Mouse (Mus musculus) hindbrain, embryonic 14.5 days (tissue): ENCODE data around the gene Scgb1a1. TPM values are rescaled to one million over a fixed set of nuclear protein-coding genes. Genes with fewer than 3 reads are reported as not detected.
"Not testable (repeated sequence)": the region's sequence is repeated elsewhere in the genome, so short reads cannot be mapped to it uniquely, and the experiment has no call there.

Source experiments
- ATAC-seq: fragments of 200-750 bp; cut with Nextera tagmentation; 2 replicates; pipeline ENCODE4 v1.8.0; 2017; ENCODE audit warnings: moderate number of reproducible peaks, mild to moderate bottlenecking, moderate TSS enrichment, moderate library complexity; ENCODE audit not compliant: low FRiP score
- DNase-seq: peaks from one replicate; pipeline ENCODE4 v3.0.0-alpha.2; 2015; ENCODE audit warnings: low spot score
- H3K27ac ChIP-seq: fragments of 300-500 bp; sonication (generic); 2 replicates; pipeline ENCODE4 v1.5.1; 2014; ENCODE audit warnings: mild to moderate bottlenecking, moderate library complexity
- H3K27me3 ChIP-seq: fragments of 300-500 bp; sonication (generic); 2 replicates; pipeline ENCODE4 v1.6.1; 2014; ENCODE audit warnings: mild to moderate bottlenecking, low read length, mixed read lengths; ENCODE audit not compliant: control insufficient read depth, insufficient read depth
- H3K36me3 ChIP-seq: fragments of 300-500 bp; sonication (generic); replicated peaks from 2 replicates; pipeline ENCODE4 v1.6.1; 2014; ENCODE audit not compliant: control insufficient read depth, insufficient read depth
- H3K4me1 ChIP-seq: fragments of 300-500 bp; sonication (generic); replicated peaks from 2 replicates; pipeline ENCODE4 v1.6.1; 2014; ENCODE audit warnings: antibody characterized with exemption, low read length, mixed read lengths; ENCODE audit not compliant: control insufficient read depth, insufficient read depth
- H3K4me2 ChIP-seq: fragments of 300-500 bp; sonication (generic); replicated peaks from 2 replicates; pipeline ENCODE4 v1.6.1; 2014; ENCODE audit warnings: mild to moderate bottlenecking, moderate library complexity
- H3K4me3 ChIP-seq: fragments of 300-500 bp; sonication (generic); replicated peaks from 2 replicates; pipeline ENCODE4 v1.5.1; 2014; ENCODE audit warnings: mild to moderate bottlenecking, low read length
- H3K9ac ChIP-seq: fragments of 300-500 bp; sonication (generic); 2 replicates; pipeline ENCODE4 v1.6.1; 2014
- H3K9me3 ChIP-seq: fragments of 300-500 bp; sonication (generic); 2 replicates; pipeline ENCODE4 v1.6.1; 2016; ENCODE audit warnings: low read length; ENCODE audit not compliant: control insufficient read depth
- WGBS: fragments of 180-500 bp; shearing (Covaris S2); extraction: QIAGEN DNeasy Blood & Tissue Kit; methylation state at CpG from one replicate; pipeline ENCODE4 v1.1.7; 2014; 5-methylcytosine and 5-hydroxymethylcytosine counted together
- polyA plus RNA-seq: library from polyadenylated mRNA; unstranded; fragments of >200 nt; fragmentation: Nextera tagmentation; extraction: Ambion mirVana; gene quantifications from 2 replicates; pipeline ENCODE4 v1.2.1, GENCODE M21; 2014

Scgb1a1 gene
- polyA plus RNA-seq, 1 experiment from 2014 or later, result not detected

DNA sequence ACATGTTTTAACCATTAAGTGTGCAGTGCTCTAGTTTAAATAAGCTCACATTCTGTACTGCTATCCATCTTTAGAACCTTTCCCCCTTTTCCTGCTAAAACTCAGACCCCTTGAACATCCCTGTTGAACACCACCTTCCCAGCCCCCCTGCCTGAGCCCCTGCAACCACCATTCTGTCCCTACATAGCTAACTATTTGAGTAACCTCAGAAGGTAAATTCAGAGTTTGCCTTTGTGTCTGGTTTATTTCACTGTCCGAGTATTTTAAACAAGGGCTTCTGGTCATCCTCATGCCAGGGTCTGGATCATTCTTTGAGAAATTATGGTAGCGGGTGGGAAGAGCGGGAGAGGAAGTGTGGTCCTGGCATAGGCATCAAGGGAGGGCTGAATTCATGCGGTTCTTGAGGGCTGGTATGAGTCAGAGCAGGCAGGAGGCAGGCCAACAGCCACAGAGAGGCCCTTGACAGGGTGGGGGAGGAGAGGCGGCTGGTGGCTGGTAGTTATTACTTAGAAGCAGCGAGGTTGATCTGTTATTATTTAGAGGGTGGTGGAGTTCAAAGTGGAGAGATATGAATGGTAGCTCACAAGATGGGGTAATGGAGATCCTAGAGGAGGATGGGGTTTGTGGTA, 34.8 kb downstream of the Scgb1a1 start:
- WGBS, result 75% methylated on average over 6 of the region's 6 CpGs
- ATAC-seq (no peak), DNase-seq (no peak)
- Histone ChIP-seq H3K36me3 (no peaks in the 10 kb centered on the region), H3K27ac (no peak overlapping the region), H3K4me3 (no peak overlapping the region), H3K4me2 (no peak overlapping the region), H3K27me3 (no peaks in the 10 kb centered on the region), H3K9me3 (no peaks in the 10 kb centered on the region), H3K4me1 (no peaks in the 10 kb centered on the region), H3K9ac (no peak overlapping the region)

DNA sequence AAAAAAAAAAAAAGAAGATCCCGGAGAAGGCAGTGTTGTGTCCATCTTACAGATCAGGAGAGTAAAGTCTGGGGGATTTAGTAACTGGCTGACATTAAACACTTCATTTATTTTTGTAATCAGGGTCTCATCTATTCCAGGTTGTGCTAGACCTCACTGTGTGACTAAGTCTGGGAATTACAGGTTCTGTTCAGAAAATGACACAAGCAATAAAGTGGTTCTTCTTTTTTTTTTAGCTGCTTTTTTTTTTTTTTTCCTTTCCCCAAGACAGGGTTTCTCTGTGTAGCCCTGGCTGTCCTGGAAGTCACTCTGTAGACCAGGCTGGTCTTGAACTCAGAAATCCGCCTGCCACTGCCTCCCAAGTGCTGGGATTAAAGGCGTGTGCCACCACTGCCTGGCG, 35.8 kb downstream of the Scgb1a1 start:
- not testable (repeated sequence) for ATAC-seq, DNase-seq, H3K36me3 ChIP-seq, H3K4me2 ChIP-seq, H3K9me3 ChIP-seq, H3K27me3 ChIP-seq, H3K9ac ChIP-seq, H3K27ac ChIP-seq, H3K4me3 ChIP-seq, H3K4me1 ChIP-seq
- 91% methylated on average over 4 of the region's 4 CpGs for WGBS

DNA sequence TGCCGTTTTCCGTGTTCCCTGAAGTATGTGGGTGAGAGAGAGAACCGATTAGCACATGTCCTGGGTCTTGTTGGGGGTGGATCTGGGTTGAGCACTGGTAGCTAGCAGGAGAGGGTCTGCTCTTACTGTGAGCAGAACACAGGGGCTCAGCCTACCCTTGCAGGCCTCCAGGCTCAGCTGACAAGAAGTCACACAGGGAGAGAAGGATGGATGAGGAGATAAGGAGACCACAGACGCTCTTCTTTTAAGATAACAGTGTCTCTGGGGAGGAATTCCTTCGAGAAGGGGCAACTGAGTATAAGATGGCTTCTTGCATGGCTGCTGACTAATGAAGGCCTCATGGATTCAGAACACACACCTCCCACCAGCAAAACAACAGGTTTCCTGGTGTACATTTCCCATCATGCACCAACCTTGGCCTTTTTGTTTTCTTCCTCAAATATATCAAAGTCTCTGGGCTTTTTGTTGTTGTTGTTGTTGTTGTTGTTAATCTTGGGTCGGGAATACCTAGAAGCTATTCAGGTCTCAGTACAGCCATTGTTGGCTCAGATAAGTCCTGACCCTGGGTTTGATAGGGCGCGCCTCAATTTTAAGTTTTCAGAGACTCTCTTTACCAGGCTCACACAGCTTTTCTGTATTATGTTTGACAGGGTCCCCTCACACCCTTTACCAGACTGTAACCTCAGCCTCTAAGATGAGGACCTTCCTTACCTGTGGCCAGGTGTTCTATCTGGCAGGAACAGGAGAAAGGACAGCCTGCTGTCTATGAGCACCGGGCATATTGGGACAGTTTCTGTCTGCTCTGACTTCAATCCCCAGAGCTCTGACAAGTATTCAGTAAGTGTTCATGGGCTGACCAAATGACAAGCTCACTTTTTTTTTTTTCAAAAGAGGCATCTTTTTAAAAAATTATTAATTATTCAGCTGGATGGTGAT, 37.2 kb downstream of the Scgb1a1 start:
- no peaks in the 10 kb centered on the region for H3K36me3 ChIP-seq
- DNase-seq (no peak), ATAC-seq (no peak)
- H3K27me3 ChIP-seq, result no peaks in the 10 kb centered on the region
- no peak overlapping the region for H3K9ac ChIP-seq
- 84% methylated on average over 9 of the region's 9 CpGs for WGBS
- H3K4me3 ChIP-seq, result no peak overlapping the region
- no peak overlapping the region for H3K4me2 ChIP-seq
- no peak overlapping the region for H3K27ac ChIP-seq
- no peaks in the 10 kb centered on the region for H3K4me1 ChIP-seq
- H3K9me3 ChIP-seq, result no peaks in the 10 kb centered on the region

DNA sequence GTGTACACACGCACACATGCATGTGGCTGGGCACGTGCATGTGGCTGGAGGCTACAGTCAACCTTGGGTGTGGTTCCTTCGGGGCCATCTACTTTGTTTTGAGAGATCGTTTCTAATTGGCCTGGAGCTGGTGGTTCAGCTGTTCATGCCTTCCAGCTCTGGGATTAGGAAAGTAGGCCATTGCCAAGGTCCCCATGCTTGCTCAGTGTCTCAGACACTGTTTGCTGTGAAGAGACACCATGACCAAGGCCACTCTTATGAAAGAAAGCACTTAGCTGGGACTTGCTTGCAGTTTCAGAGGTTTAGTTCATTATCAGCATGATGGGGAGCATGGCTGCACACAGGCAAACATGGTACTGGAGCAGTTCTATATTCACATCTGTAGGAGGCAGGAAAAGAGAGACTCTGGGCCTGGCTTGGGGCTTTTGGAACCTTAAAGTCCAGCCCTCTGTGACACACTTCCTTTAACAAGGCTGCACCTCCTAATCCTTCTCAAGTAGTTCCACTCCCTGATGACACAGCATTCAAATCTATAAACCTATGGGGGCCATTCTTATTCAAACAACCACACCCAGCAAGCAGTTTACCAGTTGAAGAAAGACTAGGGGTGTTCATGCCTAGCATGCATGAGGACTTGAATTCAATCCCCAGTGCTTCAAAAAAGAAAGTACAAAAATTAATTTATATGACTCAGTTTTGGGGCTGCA, 38.6 kb downstream of the Scgb1a1 start:
- DNase-seq (no peak), ATAC-seq (no peak)
- Histone ChIP-seq H3K36me3 (no peaks in the 10 kb centered on the region), H3K4me3 (no peak overlapping the region), H3K9ac (no peak overlapping the region), H3K4me1 (no peaks in the 10 kb centered on the region), H3K9me3 (no peaks in the 10 kb centered on the region), H3K27me3 (no peaks in the 10 kb centered on the region), H3K4me2 (no peak overlapping the region), H3K27ac (no peak overlapping the region)
- WGBS, result 96% methylated on average over 4 of the region's 4 CpGs

DNA sequence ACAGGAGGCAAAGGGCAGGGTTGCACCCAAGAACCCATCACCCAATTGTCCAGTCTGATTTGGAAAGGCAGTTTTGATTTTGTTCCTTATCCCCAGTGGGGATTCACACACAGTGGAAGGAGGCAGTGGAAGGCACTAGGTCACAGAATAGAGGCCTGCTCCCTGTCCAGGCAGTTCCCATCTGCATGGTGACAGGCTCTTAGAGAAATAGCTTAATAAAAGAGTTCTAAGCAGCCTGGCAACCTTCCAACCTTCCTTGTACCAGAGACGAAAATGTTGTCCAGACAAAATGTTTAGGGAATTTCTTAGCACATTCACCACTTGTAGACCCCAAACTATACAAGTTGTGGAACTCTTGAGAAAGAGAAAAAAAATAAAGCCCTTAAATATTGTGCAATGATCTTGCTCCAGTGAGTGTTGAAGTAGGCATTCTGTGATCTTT, 39.8 kb downstream of the Scgb1a1 start:
- Histone ChIP-seq H3K9me3 (no peaks in the 10 kb centered on the region), H3K4me1 (no peaks in the 10 kb centered on the region), H3K4me3 (no peak overlapping the region), H3K27ac (no peak overlapping the region), H3K27me3 (no peaks in the 10 kb centered on the region), H3K9ac (no peak overlapping the region), H3K36me3 (no peaks in the 10 kb centered on the region), H3K4me2 (no peak overlapping the region)
- no peak for DNase-seq
- WGBS, result 37% methylated on average over 1 of the region's 1 CpGs
- no peak for ATAC-seq

DNA sequence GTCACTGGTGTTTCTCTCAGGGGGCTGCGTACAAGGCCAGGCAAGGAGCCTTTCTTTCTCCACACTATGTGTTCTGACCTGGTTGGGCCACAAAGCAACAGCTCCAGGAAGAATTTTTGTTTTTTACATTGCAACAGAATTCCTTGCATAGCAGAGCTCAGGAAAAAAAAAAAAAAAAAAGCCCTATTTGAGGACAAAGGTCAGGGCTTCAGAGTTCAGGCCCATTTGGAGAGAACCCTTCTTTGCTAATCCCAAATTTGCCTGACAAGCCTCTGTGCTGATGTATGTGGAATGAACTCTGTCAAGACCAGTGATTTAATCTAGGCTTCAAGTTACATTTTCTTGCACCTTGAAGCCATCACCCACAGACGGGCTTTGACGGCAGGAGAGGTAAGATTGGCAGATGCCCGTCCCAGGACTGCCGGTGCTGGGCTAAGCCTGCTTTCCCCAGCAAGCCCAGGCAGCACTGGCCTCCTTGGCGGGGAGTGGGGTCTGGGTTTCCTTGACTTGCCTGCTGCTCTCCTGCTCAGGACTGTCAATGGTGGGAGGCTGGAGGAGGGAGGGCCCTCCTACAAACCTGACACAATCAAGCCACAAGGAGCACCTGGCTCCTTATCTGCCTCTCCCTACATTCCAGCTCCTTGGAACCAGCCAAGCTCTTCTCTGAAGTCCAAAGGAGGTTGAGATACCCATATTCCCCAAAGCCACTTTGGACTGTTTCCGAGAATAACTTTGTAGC, 40.4 kb downstream of the Scgb1a1 start:
- ATAC-seq, result no peak
- no peak for DNase-seq
- no peak overlapping the region for H3K4me2 ChIP-seq
- WGBS, result 85% methylated on average over 7 of the region's 7 CpGs
- H3K27ac ChIP-seq, result no peak overlapping the region
- H3K4me1 ChIP-seq, result no peaks in the 10 kb centered on the region
- no peak overlapping the region for H3K9ac ChIP-seq
- H3K9me3 ChIP-seq, result no peaks in the 10 kb centered on the region
- H3K36me3 ChIP-seq, result no peaks in the 10 kb centered on the region
- H3K27me3 ChIP-seq, result no peaks in the 10 kb centered on the region
- no peak overlapping the region for H3K4me3 ChIP-seq

DNA sequence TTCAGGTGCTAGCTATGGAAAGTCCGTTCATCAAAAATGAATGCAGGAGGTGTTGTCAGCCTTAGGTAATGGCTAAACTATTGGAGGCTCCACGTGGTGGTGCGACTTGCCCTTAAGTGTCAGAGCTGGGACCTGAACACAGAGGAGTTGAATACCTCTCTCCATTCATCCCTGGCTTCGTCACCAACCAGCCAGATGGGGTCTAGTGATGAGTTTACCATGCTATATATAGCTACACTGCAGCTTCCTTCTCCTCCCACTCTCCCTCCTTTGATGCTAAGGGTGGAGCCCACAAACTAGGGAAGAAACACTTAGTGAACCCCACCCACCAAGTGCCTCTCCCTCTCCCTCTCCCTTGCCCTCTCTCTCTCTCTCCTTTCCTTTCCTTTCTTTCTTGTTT, 43.5 kb downstream of the Scgb1a1 start:
- 83% methylated on average over 4 of the region's 4 CpGs for WGBS
- no peak overlapping the region for H3K4me3 ChIP-seq
- H3K4me1 ChIP-seq, result no peaks in the 10 kb centered on the region
- no peaks in the 10 kb centered on the region for H3K36me3 ChIP-seq
- DNase-seq (no peak), ATAC-seq (no peak)
- H3K27ac ChIP-seq, result no peak overlapping the region
- no peaks in the 10 kb centered on the region for H3K9me3 ChIP-seq
- no peak overlapping the region for H3K9ac ChIP-seq
- H3K4me2 ChIP-seq, result no peak overlapping the region
- H3K27me3 ChIP-seq, result no peaks in the 10 kb centered on the region

DNA sequence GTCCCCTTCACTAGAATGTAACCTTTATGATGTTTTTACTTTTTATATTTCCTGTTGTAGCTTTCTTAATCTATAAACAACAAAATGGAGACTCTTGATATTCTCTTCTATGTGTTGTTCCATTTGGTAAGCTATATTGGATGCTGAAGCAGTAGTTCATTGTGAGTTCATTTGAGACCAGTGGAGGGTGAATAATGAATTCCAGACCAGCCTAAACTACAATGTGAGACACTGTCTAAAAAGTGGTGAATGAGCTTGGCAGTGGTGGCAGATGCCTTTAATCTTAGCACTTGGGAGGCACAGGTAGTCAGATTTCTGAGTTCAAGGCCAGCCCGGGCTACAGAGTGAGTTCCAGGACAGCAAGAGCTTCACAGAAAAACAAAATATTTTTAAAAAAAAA, 44.6 kb downstream of the Scgb1a1 start:
- ATAC-seq (no peak), DNase-seq (no peak)
- H3K36me3 ChIP-seq, result no peaks in the 10 kb centered on the region
- H3K4me3 ChIP-seq, result no peak overlapping the region
- no peaks in the 10 kb centered on the region for H3K4me1 ChIP-seq
- WGBS, result 90% methylated on average over 1 of the region's 1 CpGs
- no peak overlapping the region for H3K9ac ChIP-seq
- no peaks in the 10 kb centered on the region for H3K9me3 ChIP-seq
- H3K4me2 ChIP-seq, result no peak overlapping the region
- H3K27ac ChIP-seq, result no peak overlapping the region
- H3K27me3 ChIP-seq, result no peaks in the 10 kb centered on the region

DNA sequence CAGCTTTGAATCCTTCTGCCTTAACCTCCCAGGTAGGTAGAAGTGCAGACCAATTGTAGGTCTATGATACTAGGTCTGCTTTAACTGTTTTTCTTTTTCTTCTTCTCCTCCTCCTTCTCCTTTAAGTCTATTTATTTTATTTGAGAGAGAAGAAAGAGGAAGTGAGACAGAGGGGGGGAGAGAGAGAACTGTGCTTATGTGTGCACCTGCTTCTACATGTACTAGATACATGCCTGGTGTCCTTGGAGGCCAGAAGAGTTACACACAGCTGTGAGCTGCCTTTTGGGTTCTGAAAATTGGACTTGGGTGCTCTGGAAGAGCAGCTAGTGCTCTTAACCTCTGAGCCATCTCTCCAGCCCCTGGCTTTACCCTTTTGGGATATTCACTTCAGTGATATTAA, 46.7 kb downstream of the Scgb1a1 start:
- no peak for ATAC-seq
- Histone ChIP-seq H3K9ac (no peak overlapping the region), H3K4me3 (no peak overlapping the region), H3K36me3 (no peaks in the 10 kb centered on the region), H3K4me1 (no peaks in the 10 kb centered on the region), H3K27ac (no peak overlapping the region), H3K9me3 (no peaks in the 10 kb centered on the region), H3K27me3 (no peaks in the 10 kb centered on the region), H3K4me2 (no peak overlapping the region)
- DNase-seq, result no peak
